Mouse (Mus musculus): ENCODE measurements at regions not wholly inside any gene's neighbourhood (a gene's known extent, or its start where the extent isn't known, plus 50 kb on each side); places are given as distances from the start of the nearest gene placed in this dataset.

GRCm38 (mm10) chr14:9338220-9338619 is 672.2 kb upstream of the 4930452B06Rik start:
- no peak for DNase-seq (ENCODE audit: low spot score)
- Histone ChIP-seq H3K27me3 (ENCODE audit: low read depth, poor library complexity, severe bottlenecking) (no peaks in the 10 kb centered on the region), H3K4me3 (no peak overlapping the region), H3K27ac (replicated peaks) (no peak overlapping the region), H3K4me1 (no peaks in the 10 kb centered on the region), H3K36me3 (no peaks in the 10 kb centered on the region), H3K9me3 (replicated peaks) (no peaks in the 10 kb centered on the region)
- WGBS: 94% methylated on average over 3 of the region's 3 CpGs

- peaks cover under 1% of the 10 kb centered on the region; the same call in 1 of the 2 replicates for H3K4me1 ChIP-seq
- no peaks in the 10 kb centered on the region for H3K9me3 ChIP-seq (replicated peaks)
- no peak overlapping the region for H3K27ac ChIP-seq (replicated peaks)
- no peaks in the 10 kb centered on the region for H3K27me3 ChIP-seq (ENCODE audit: low read depth, poor library complexity, severe bottlenecking)
- no peak for DNase-seq (ENCODE audit: low spot score)
- no peaks in the 10 kb centered on the region for H3K36me3 ChIP-seq
- 81% methylated on average over 3 of the region's 3 CpGs for WGBS
- H3K4me3 ChIP-seq: no peak overlapping the region
Observed at GRCm38 (mm10) chr14:9337107-9337506, 671.1 kb upstream of the 4930452B06Rik start.

DNA sequence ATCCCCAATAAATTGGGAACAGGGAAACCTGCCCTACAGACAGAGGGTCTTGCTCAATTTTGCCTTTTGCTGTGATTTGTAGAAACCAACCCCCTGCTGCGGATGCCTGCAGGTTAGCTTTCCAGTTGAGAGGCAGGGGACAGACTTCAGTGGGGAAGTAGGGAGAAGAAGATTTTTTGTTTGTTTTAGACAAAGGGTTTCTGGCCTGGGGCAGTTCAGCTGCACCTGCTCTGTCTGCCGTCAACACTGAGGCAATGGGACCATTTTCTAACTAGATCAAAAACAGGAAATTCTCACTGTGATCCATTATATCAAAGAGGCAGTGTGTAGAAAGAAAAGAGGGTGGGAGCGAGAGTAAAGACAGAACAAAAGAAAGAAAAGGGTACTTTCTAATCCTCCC is 665.6 kb upstream of the 4930452B06Rik start:
- no peak for DNase-seq (ENCODE audit: low spot score)
- Histone ChIP-seq H3K27ac (replicated peaks) (no peak overlapping the region), H3K4me3 (no peak overlapping the region), H3K36me3 (no peaks in the 10 kb centered on the region), H3K9me3 (replicated peaks) (no peaks in the 10 kb centered on the region), H3K4me1 (peaks cover 13% of the 10 kb centered on the region), H3K27me3 (ENCODE audit: low read depth, poor library complexity, severe bottlenecking) (no peaks in the 10 kb centered on the region)
- 24% methylated on average over 3 of the region's 3 CpGs for WGBS

DNA sequence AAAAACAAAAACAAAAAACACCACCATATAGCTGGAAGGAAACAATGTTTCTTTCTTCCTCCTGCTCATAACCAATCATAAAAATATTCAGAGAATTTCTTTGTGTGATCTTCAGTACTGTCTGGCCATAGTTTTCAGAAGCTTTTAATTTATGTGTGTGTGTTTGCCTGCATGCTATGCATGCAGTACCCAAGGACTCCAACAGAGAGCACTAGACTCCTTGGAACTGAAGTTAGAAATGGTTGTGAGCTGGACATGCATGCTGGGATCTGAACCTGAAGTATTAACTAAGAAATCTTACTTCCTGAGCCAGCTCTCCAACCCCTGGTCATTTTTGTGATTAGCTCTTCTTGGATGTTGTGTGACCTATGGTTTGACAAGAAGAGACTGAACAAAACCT is 664.7 kb upstream of the 4930452B06Rik start:
- no peak for DNase-seq (ENCODE audit: low spot score)

DNA sequence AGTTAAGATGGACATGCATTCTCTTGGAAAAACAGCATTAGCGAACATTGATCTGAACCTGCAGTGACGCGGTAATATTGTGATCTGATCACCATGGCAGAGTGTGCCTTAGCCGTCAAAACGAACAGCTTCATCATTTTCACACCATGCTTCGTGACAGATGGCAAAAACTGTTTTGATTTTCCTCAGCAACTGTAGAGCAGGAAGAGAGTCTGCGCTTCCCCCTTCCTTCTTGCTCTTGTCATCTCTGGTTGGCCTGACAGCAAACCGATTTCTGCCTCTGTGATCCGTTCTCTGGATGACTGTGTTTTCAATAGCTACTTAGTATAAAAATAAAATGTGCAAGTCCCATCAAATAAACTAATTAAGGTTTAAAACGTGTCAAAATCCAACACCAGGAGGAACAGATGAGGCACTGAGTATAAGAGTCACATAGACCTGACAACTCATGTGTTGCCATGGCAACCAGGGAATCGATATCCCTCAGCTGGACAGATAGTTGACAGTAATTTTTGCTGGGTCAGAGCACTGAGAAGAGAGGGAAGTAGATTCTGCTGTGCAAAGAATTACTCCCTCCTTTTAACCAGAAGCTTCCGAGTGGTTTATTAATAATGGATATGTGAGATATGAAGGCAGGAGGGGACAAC is 663.9 kb upstream of the 4930452B06Rik start:
- Histone ChIP-seq H3K27ac (replicated peaks) (no peak overlapping the region), H3K9me3 (replicated peaks) (no peaks in the 10 kb centered on the region), H3K4me3 (no peak overlapping the region), H3K27me3 (ENCODE audit: low read depth, poor library complexity, severe bottlenecking) (no peaks in the 10 kb centered on the region), H3K36me3 (no peaks in the 10 kb centered on the region), H3K4me1 (peaks cover 13% of the 10 kb centered on the region)
- DNase-seq (ENCODE audit: low spot score): peak; percentile 17
- WGBS: 86% methylated on average over 12 of the region's 12 CpGs

More for the DNA sequence above, 664.7 kb upstream of the 4930452B06Rik start:
- H3K9me3 ChIP-seq (replicated peaks): no peaks in the 10 kb centered on the region
- H3K36me3 ChIP-seq: no peaks in the 10 kb centered on the region
- H3K27ac ChIP-seq (replicated peaks): no peak overlapping the region
- H3K4me3 ChIP-seq: no peak overlapping the region
- H3K4me1 ChIP-seq: peaks cover 13% of the 10 kb centered on the region
- no peaks in the 10 kb centered on the region for H3K27me3 ChIP-seq (ENCODE audit: low read depth, poor library complexity, severe bottlenecking)

GRCm38 (mm10) chr14:9327344-9327743 is 661.3 kb upstream of the 4930452B06Rik start:
- no peaks in the 10 kb centered on the region for H3K36me3 ChIP-seq
- no peak overlapping the region for H3K4me3 ChIP-seq
- H3K27ac ChIP-seq (replicated peaks): no peak overlapping the region
- no peaks in the 10 kb centered on the region for H3K27me3 ChIP-seq (ENCODE audit: low read depth, poor library complexity, severe bottlenecking)
- no peak for DNase-seq (ENCODE audit: low spot score)
- H3K4me1 ChIP-seq: peaks cover 13% of the 10 kb centered on the region
- WGBS: 78% methylated on average over 1 of the region's 1 CpGs
- H3K9me3 ChIP-seq (replicated peaks): no peaks in the 10 kb centered on the region

- Histone ChIP-seq H3K4me1 (no peaks in the 10 kb centered on the region), H3K36me3 (no peaks in the 10 kb centered on the region), H3K9me3 (replicated peaks) (no peaks in the 10 kb centered on the region), H3K4me3 (no peak overlapping the region), H3K27me3 (ENCODE audit: low read depth, poor library complexity, severe bottlenecking) (no peaks in the 10 kb centered on the region), H3K27ac (replicated peaks) (no peak overlapping the region)
- no peak for DNase-seq (ENCODE audit: low spot score)
- WGBS: 91% methylated on average over 4 of the region's 4 CpGs
Observed at GRCm38 (mm10) chr14:9319842-9320241, 653.8 kb upstream of the 4930452B06Rik start.

DNA sequence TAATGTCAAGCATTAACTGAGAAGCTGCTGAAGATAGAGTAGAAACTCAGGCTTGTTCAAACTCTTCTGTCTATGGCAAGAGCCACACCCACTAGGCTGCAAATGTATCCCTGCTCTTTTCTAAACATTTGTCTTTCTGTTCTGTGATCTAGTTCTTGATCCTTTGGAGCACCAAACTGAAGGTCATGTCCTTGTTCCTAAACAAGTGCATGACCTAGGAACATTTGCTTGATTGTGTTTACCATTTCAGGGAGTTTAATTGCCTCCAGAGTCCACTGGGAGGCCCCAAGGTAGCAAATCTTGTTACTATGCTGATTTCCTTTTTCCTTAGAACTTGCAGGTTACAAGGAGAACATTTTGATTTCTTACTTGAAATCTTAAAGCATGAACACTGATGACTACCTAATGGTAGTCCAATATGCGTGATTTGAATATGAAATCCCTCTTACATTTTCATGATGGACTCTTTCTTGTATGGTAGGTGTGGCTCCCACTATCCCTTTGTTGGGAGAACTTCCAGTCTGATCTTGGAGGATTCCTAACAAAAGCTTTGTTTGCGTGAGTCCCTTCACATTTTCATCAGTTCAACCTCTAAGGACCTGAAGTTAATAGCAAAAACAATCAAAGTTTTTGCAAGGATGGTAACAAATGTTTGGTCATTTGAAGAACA is 652.9 kb upstream of the 4930452B06Rik start:
- Histone ChIP-seq H3K4me1 (no peaks in the 10 kb centered on the region), H3K4me3 (no peak overlapping the region), H3K27ac (replicated peaks) (no peak overlapping the region), H3K9me3 (replicated peaks) (no peaks in the 10 kb centered on the region), H3K27me3 (ENCODE audit: low read depth, poor library complexity, severe bottlenecking) (no peaks in the 10 kb centered on the region), H3K36me3 (no peaks in the 10 kb centered on the region)
- WGBS: 84% methylated on average over 2 of the region's 2 CpGs
- no peak for DNase-seq (ENCODE audit: low spot score)

DNA sequence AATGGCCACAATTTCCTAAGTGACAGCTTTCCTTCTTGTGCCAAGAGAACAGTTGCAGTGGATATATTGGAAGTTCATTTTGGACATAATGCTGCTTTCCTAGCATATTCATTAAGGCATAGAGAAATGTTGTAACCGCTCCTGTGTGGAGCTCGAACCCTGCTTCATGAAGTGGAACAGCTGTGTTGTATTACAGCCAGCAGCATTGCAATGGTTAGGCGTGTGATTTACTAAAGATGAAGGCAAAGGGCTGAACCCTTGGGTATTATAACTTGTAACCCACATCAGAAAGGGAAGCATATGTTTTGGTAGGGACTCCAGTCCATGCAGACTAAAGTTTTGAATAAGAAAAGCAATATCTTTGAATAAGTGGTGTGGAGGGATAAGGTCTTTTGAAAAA is 649.2 kb upstream of the 4930452B06Rik start:
- DNase-seq (ENCODE audit: low spot score): no peak
- Histone ChIP-seq H3K36me3 (no peaks in the 10 kb centered on the region), H3K9me3 (replicated peaks) (no peaks in the 10 kb centered on the region), H3K4me3 (no peak overlapping the region), H3K4me1 (no peaks in the 10 kb centered on the region), H3K27ac (replicated peaks) (no peak overlapping the region), H3K27me3 (ENCODE audit: low read depth, poor library complexity, severe bottlenecking) (no peaks in the 10 kb centered on the region)
- WGBS: 83% methylated on average over 3 of the region's 3 CpGs

GRCm38 (mm10) chr14:9296145-9296544 is 630.1 kb upstream of the 4930452B06Rik start:
- H3K27ac ChIP-seq (replicated peaks): no peak overlapping the region
- H3K4me1 ChIP-seq: no peaks in the 10 kb centered on the region
- WGBS: 73% methylated on average over 1 of the region's 1 CpGs
- no peak for DNase-seq (ENCODE audit: low spot score)
- H3K9me3 ChIP-seq (replicated peaks): no peaks in the 10 kb centered on the region; the same call in 1 of the 2 replicates
- no peaks in the 10 kb centered on the region for H3K27me3 ChIP-seq (ENCODE audit: low read depth, poor library complexity, severe bottlenecking)
- no peaks in the 10 kb centered on the region for H3K36me3 ChIP-seq
- H3K4me3 ChIP-seq: no peak overlapping the region

DNA sequence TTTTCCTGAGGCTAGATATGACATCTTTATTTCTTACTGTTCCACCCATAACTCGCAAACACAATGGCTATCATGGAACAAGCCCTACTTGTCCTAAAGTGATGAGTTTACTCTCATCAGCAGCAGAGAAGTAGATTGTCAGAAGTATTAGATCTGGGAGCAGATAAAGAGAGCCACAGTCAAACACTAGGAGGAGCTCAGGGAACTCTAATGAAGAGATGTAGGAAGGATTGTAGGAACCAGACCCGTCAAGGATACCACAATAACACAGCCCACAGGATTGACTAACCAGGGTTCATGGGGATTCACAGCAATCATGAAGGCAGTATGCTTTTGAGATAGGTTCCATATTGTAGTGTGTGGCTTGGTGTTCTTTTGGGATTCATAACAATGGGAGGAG is 628.5 kb upstream of the 4930452B06Rik start:
- 68% methylated on average over 2 of the region's 2 CpGs for WGBS

DNA sequence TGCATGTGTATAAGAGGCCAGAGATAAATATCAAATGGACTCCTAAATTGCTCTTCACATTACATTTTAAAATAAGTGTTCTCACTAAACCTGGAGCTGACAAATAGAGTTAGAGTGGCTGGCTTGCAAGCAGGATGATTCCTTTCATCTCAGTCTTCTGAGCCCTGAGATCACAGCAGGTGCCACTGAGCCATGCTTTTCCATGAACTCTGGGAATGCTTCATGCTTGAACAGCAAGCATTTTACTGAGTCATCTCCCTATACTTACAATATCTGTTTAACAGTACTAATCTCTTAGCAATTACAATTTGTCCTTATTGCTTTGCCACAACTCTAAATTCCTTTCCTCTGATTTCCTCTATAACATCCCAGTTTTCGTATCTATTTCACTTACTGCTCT is 622.1 kb upstream of the 4930452B06Rik start:
- H3K4me3 ChIP-seq: no peak overlapping the region
- no peaks in the 10 kb centered on the region for H3K9me3 ChIP-seq (replicated peaks)
- H3K4me1 ChIP-seq: peaks cover 14% of the 10 kb centered on the region
- H3K27me3 ChIP-seq (ENCODE audit: low read depth, poor library complexity, severe bottlenecking): no peaks in the 10 kb centered on the region
- DNase-seq (ENCODE audit: low spot score): no peak
- H3K27ac ChIP-seq (replicated peaks): no peak overlapping the region
- H3K36me3 ChIP-seq: no peaks in the 10 kb centered on the region
- WGBS: 86% methylated on average over 1 of the region's 1 CpGs

More for the DNA sequence above, 628.5 kb upstream of the 4930452B06Rik start:
- Histone ChIP-seq H3K9me3 (replicated peaks) (no peaks in the 10 kb centered on the region), H3K27me3 (ENCODE audit: low read depth, poor library complexity, severe bottlenecking) (no peaks in the 10 kb centered on the region), H3K27ac (replicated peaks) (no peak overlapping the region), H3K4me3 (no peak overlapping the region), H3K36me3 (no peaks in the 10 kb centered on the region), H3K4me1 (no peaks in the 10 kb centered on the region)
- no peak for DNase-seq (ENCODE audit: low spot score)

GRCm38 (mm10) chr14:9285606-9286002 is 619.6 kb upstream of the 4930452B06Rik start:
- Histone ChIP-seq H3K4me1 (peaks cover 14% of the 10 kb centered on the region), H3K4me3 (no peak overlapping the region), H3K27me3 (ENCODE audit: low read depth, poor library complexity, severe bottlenecking) (no peaks in the 10 kb centered on the region), H3K27ac (replicated peaks) (no peak overlapping the region), H3K9me3 (replicated peaks) (no peaks in the 10 kb centered on the region), H3K36me3 (no peaks in the 10 kb centered on the region)
- WGBS: 94% methylated on average over 7 of the region's 7 CpGs
- DNase-seq (ENCODE audit: low spot score): no peak
